15 mouse cellular contexts compared by ENCODE assay signal in the genomic region with DNA sequence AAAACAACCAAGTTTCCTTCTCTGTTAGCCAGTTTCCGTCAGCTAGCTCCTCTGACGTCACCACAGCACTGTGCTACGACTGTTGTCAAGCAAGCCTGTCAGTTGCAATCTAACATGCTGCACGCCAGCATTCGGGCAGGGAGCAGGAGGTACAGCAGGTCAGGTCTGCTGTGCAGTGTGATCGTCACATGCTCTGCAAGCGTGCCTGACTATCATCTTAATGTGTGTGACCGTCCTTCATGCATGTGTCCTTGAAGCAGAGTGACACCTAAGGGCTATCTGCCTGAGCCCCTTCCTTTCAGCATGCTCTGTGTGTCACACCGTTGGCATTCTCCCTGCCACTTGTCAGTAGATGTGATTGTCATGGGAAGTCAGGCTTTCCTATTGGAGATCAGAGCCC.
DNase-seq lines count a peak whose midpoint lies in the region; ATAC-seq and TF ChIP-seq lines count a peak whose summit lies in the region.
"Had no signal": no experiment of that assay in that cellular context is flagged by ENCODE, and none has a peak within 500 bp of the region (broad histone marks: within the 10 kb centered on the region; RNA-seq: fewer than 3 reads in every experiment).

No protein-coding gene starts in this region.

- no peak overlapping the region for H3K27ac ChIP-seq in hindbrain, embryonic 13.5 days
- H3K27ac ChIP-seq in hindbrain, embryonic 10.5 days: no peak overlapping the region
- peak overlapping the region; percentile 52; the same call in 1 of the 2 replicates for H3K27ac ChIP-seq in heart, embryonic 10.5 days
- no peak overlapping the region for H3K27ac ChIP-seq in midbrain, embryonic 12.5 days (replicated peaks)
- H3K27ac ChIP-seq in limb, embryonic 10.5 days: no peak overlapping the region
- H3K27ac ChIP-seq: embryonic facial prominence, embryonic 13.5 days; intestine, embryonic 15.5 days; neural tube, embryonic 13.5 days had no signal

- no peak for DNase-seq in hindbrain, embryonic 10.5 days (ENCODE audit: low spot score)
- DNase-seq in brain, embryonic 14.5 days (ENCODE audit: low read depth): peak; percentile 42
- peak; percentile 81 for DNase-seq in heart, embryonic 10.5 days (ENCODE audit: low spot score)
- DNase-seq in limb, embryonic 10.5 days (ENCODE audit: low spot score): no peak
- no peak for DNase-seq in right cerebral cortex, postnatal 36 days (ENCODE audit: low spot score in 2 of 2)
- DNase-seq: cerebellum, adult 9-10 months; gastrocnemius, postnatal 36 days; lung, embryonic 14.5 days; thymus, postnatal 36 days had no signal

- TF ChIP-seq POLR2A in brain, embryonic 14.5 days (IDR thresholded peaks at IDR 0.05; ENCODE audit: borderline replicate concordance, extremely low read depth, insufficient read depth, insufficient read length, poor library complexity, severe bottlenecking): no peak

- peak; percentile 47; the same call in 1 of the 2 replicates for ATAC-seq in hindbrain, embryonic 13.5 days (ENCODE audit: low FRiP score)
- ATAC-seq in midbrain, embryonic 12.5 days (ENCODE audit: low FRiP score, low read depth): peak; percentile 51; the same call in 1 of the 2 replicates
- ATAC-seq: activated CD4-positive, CD25-positive, alpha-beta regulatory T cell, adult 4 months; intestine, embryonic 15.5 days had no signal

- 66% methylated on average over 9 of the region's 9 CpGs for WGBS in hindbrain, embryonic 13.5 days
- WGBS in hindbrain, embryonic 10.5 days: 83% methylated on average over 9 of the region's 9 CpGs
- WGBS in heart, embryonic 10.5 days: 40% methylated on average over 9 of the region's 9 CpGs
- WGBS in midbrain, embryonic 12.5 days: 69% methylated on average over 9 of the region's 9 CpGs
- WGBS in limb, embryonic 10.5 days: 89% methylated on average over 9 of the region's 9 CpGs

- no peak overlapping the region for H3K9ac ChIP-seq in hindbrain, embryonic 13.5 days
- no peak overlapping the region for H3K9ac ChIP-seq in midbrain, embryonic 12.5 days (replicated peaks)
- H3K9ac ChIP-seq: embryonic facial prominence, embryonic 13.5 days; intestine, embryonic 15.5 days; lung, embryonic 14.5 days; neural tube, embryonic 13.5 days had no signal

- H3K27me3 ChIP-seq in hindbrain, embryonic 13.5 days: no peaks in the 10 kb centered on the region
- H3K27me3 ChIP-seq in hindbrain, embryonic 10.5 days (ENCODE audit: insufficient read depth, poor library complexity, severe bottlenecking): no peaks in the 10 kb centered on the region
- H3K27me3 ChIP-seq in heart, embryonic 10.5 days (ENCODE audit: insufficient read depth, poor library complexity, severe bottlenecking): no peaks in the 10 kb centered on the region
- no peaks in the 10 kb centered on the region for H3K27me3 ChIP-seq in midbrain, embryonic 12.5 days
- H3K27me3 ChIP-seq in limb, embryonic 10.5 days (ENCODE audit: low read depth, poor library complexity, severe bottlenecking): no peaks in the 10 kb centered on the region
- H3K27me3 ChIP-seq: embryonic facial prominence, embryonic 13.5 days; intestine, embryonic 15.5 days; neural tube, embryonic 13.5 days had no signal

- peaks cover 32% of the 10 kb centered on the region for H3K36me3 ChIP-seq in hindbrain, embryonic 13.5 days
- H3K36me3 ChIP-seq in hindbrain, embryonic 10.5 days: peaks cover 21% of the 10 kb centered on the region
- peaks cover 9% of the 10 kb centered on the region; the same call in 1 of the 2 replicates for H3K36me3 ChIP-seq in heart, embryonic 10.5 days
- H3K36me3 ChIP-seq in midbrain, embryonic 12.5 days: peaks cover 16% of the 10 kb centered on the region
- H3K36me3 ChIP-seq in limb, embryonic 10.5 days: peaks cover 16% of the 10 kb centered on the region

- no peak overlapping the region for H3K4me2 ChIP-seq in hindbrain, embryonic 13.5 days
- H3K4me2 ChIP-seq in midbrain, embryonic 12.5 days (replicated peaks): no peak overlapping the region
- H3K4me2 ChIP-seq: embryonic facial prominence, embryonic 13.5 days; intestine, embryonic 15.5 days; lung, embryonic 14.5 days; neural tube, embryonic 13.5 days had no signal

- TF ChIP-seq CTCF in brain, embryonic 14.5 days (IDR thresholded peaks at IDR 0.05; ENCODE audit: borderline replicate concordance, extremely low read depth, insufficient read depth, insufficient read length): no peak

- no peak overlapping the region for H3K4me3 ChIP-seq in hindbrain, embryonic 13.5 days
- no peak overlapping the region for H3K4me3 ChIP-seq in hindbrain, embryonic 10.5 days
- no peak overlapping the region for H3K4me3 ChIP-seq in heart, embryonic 10.5 days
- no peak overlapping the region for H3K4me3 ChIP-seq in midbrain, embryonic 12.5 days
- H3K4me3 ChIP-seq in limb, embryonic 10.5 days: no peak overlapping the region
- H3K4me3 ChIP-seq: embryonic facial prominence, embryonic 13.5 days; intestine, embryonic 15.5 days; neural tube, embryonic 13.5 days had no signal

- no peaks in the 10 kb centered on the region for H3K9me3 ChIP-seq in hindbrain, embryonic 13.5 days
- no peaks in the 10 kb centered on the region for H3K9me3 ChIP-seq in hindbrain, embryonic 10.5 days
- H3K9me3 ChIP-seq in heart, embryonic 10.5 days: no peaks in the 10 kb centered on the region
- H3K9me3 ChIP-seq in midbrain, embryonic 12.5 days: no peaks in the 10 kb centered on the region
- H3K9me3 ChIP-seq in limb, embryonic 10.5 days (replicated peaks): no peaks in the 10 kb centered on the region
- H3K9me3 ChIP-seq: embryonic facial prominence, embryonic 13.5 days; intestine, embryonic 15.5 days; neural tube, embryonic 13.5 days had no signal

- peaks cover 24% of the 10 kb centered on the region for H3K4me1 ChIP-seq in hindbrain, embryonic 13.5 days (replicated peaks)
- H3K4me1 ChIP-seq in hindbrain, embryonic 10.5 days (replicated peaks): peaks cover 3% of the 10 kb centered on the region; the same call in 1 of the 2 replicates
- peaks cover 20% of the 10 kb centered on the region for H3K4me1 ChIP-seq in heart, embryonic 10.5 days
- peaks cover 7% of the 10 kb centered on the region; the same call in 1 of the 2 replicates for H3K4me1 ChIP-seq in midbrain, embryonic 12.5 days
- H3K4me1 ChIP-seq in limb, embryonic 10.5 days: no peaks in the 10 kb centered on the region
- H3K4me1 ChIP-seq: embryonic facial prominence, embryonic 13.5 days; intestine, embryonic 15.5 days had no signal

Comparison
In these comparisons a context has a peak if more than half of its experiments do, and no peak if none do; other contexts are left out.
1. DNase-seq: peak in brain, embryonic 14.5 days (single experiment) and heart, embryonic 10.5 days (single experiment); none in hindbrain, embryonic 10.5 days (single experiment), limb, embryonic 10.5 days (single experiment) and right cerebral cortex, postnatal 36 days (0 of 2).